Mouse (Mus musculus) Muller cell, postnatal 12 days (primary cell): Measurements from ENCODE around the gene Zscan5b.
"Not testable (repeated sequence)": the region's sequence is repeated elsewhere in the genome, so short reads cannot be mapped to it uniquely, and the experiment has no call there.

Experiments used
- DNase-seq: peaks from one replicate; pipeline ENCODE4 v3.0.0-alpha.2; 2015; ENCODE audit errors: inconsistent ontology term

The Zscan5b gene

GRCm38 (mm10) chr7:6244361-6245292, 22.5 kb downstream of the Zscan5b start:
- no peak for DNase-seq

- DNase-seq = no peak
Measured at GRCm38 (mm10) chr7:6252410-6252809, 30.3 kb downstream of the Zscan5b start, which contains the start of gene Epp13. Gene Epp13, plus strand, starts transcription at chr7:6252710.

- no peak for DNase-seq
Measured at GRCm38 (mm10) chr7:6254451-6254850, 32.4 kb downstream of the Zscan5b start.

GRCm38 (mm10) chr7:6257386-6257785, 35.3 kb downstream of the Zscan5b start:
- DNase-seq = no peak

- no peak for DNase-seq
Measured at GRCm38 (mm10) chr7:6258232-6259220, 36.4 kb downstream of the Zscan5b start.

GRCm38 (mm10) chr7:6260004-6260403, 37.9 kb downstream of the Zscan5b start:
- not testable (repeated sequence) for DNase-seq

- no peak for DNase-seq
Measured at GRCm38 (mm10) chr7:6262120-6262519, 40.0 kb downstream of the Zscan5b start.

GRCm38 (mm10) chr7:6262984-6263383, 40.9 kb downstream of the Zscan5b start:
- DNase-seq = no peak

- DNase-seq = no peak
Measured at GRCm38 (mm10) chr7:6265695-6266094, 43.6 kb downstream of the Zscan5b start.

GRCm38 (mm10) chr7:6277906-6278305, 55.8 kb downstream of the Zscan5b start:
- no peak for DNase-seq

GRCm38 (mm10) chr7:6282749-6283148, 60.7 kb downstream of the Zscan5b start:
- DNase-seq = peak; percentile 42

- DNase-seq = peak; percentile 75
Measured at GRCm38 (mm10) chr7:6283451-6284075, 61.5 kb downstream of the Zscan5b start.

- DNase-seq = no peak
Measured at GRCm38 (mm10) chr7:6284442-6285012, 62.4 kb downstream of the Zscan5b start.

GRCm38 (mm10) chr7:6285366-6285765, 63.3 kb downstream of the Zscan5b start:
- DNase-seq = no peak

GRCm38 (mm10) chr7:6285842-6286705, 64.0 kb downstream of the Zscan5b start, which contains the start of gene Zfp667:
Gene Zfp667, plus strand, starts transcription at chr7:6286579.
- peak; percentile 99 for DNase-seq

- DNase-seq = peak; percentile 4
Measured at GRCm38 (mm10) chr7:6286921-6287531, 64.9 kb downstream of the Zscan5b start.
